Mouse (Mus musculus) spleen, postnatal 10 days (tissue): ENCODE data around the gene Tmem121.

Experiments used
- DNase-seq, 2 experiments: peaks; one replicate each; pipeline ENCODE4 v3.0.0; 2021 to 2022; ENCODE audit warnings: low spot score in 2 of 2

The Tmem121 gene

DNA sequence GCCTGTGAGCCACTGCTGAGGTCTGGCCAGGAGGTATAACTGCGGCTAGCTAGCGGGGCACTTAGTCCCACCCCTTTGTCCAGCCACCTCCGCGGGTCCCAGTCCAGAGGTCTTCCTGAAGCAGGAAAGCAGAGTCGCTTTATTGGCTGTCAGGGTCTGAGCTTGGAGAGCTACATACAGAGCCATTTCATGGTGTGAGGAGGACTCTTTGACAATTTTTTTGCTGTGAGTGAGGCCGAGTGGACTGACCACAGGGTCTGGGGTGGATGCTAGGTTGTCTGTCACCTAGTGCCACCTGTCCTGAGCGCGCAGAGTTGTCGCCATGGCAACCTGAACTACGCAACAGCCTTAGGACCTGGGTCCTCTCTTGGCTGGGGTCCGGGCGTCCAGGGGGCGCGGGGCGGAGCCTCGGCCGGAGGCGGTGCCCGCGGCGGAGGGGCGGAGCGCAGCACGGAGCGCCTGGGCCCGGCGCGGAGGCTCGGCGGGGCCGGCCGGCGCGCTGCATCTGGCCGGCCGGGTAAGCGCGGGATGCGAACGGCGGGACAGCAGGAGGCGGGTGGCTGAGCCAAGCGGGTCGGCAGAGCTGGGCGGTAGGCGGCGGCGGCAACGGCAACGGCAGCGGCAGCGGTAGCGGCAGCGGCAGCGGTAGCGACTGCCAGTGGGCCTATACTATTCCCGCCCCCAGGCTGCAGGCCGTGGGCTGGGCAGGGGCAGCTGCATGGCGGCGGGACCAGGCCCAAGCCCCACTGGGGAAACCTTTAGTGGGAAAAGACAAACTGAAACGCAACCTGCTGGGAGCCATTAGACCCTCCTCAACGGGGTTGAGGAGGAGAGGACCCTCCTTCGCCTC, at the start of gene Tmem121:
Gene Tmem121, plus strand, starts transcription at position 489 of the 850 bp plus-strand sequence.
- no peak for DNase-seq

- DNase-seq = no peak
These were observed 49.2 kb upstream of the Tmem121 start for GRCm38 (mm10) chr12:113136492-113137020.

- DNase-seq = no peak
These were observed 48.2 kb upstream of the Tmem121 start for GRCm38 (mm10) chr12:113137260-113138213.

- no peak for DNase-seq
These were observed 47.4 kb upstream of the Tmem121 start for GRCm38 (mm10) chr12:113138291-113138690.

GRCm38 (mm10) chr12:113138901-113139864, 46.5 kb upstream of the Tmem121 start:
- no peak for DNase-seq

DNA sequence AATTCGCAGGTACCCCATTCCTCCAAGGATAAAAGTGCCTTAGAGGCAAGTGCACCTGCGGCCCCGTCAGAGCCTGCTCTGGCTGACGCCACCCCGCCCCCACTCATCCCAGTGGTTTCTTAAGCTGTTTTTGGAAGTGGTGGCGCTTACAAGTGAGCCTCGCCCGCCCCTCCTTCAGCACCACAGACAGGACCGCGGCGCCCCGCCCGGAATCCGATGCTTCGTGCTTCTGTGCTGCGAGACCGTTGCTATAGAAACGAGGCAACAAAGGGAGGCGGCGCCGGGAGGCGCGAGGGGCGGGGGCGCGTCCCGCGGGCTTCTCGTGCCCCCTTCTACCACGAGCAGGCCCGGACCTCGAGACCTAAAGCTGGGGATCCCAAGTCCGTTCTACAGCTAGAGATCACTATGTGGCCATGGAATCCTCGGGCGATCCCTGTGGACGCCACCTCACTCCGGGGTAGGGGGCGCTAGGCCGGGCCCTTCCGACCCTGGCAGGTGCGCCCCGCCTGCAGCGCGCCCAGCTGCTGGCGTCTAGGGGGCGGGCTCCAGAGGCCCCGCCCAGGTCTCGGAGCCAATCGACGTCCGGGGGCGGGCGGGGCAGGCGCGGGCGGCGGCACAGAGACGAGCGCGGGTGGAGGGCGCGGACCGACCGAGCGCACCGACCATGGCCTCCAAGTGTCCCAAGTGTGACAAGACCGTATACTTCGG, 45.7 kb upstream of the Tmem121 start, which contains the start of gene Crip2:
Gene Crip2, plus strand, starts transcription at position 329 of the 708 bp plus-strand sequence.
- peak; percentile 80 to 89 for DNase-seq

DNA sequence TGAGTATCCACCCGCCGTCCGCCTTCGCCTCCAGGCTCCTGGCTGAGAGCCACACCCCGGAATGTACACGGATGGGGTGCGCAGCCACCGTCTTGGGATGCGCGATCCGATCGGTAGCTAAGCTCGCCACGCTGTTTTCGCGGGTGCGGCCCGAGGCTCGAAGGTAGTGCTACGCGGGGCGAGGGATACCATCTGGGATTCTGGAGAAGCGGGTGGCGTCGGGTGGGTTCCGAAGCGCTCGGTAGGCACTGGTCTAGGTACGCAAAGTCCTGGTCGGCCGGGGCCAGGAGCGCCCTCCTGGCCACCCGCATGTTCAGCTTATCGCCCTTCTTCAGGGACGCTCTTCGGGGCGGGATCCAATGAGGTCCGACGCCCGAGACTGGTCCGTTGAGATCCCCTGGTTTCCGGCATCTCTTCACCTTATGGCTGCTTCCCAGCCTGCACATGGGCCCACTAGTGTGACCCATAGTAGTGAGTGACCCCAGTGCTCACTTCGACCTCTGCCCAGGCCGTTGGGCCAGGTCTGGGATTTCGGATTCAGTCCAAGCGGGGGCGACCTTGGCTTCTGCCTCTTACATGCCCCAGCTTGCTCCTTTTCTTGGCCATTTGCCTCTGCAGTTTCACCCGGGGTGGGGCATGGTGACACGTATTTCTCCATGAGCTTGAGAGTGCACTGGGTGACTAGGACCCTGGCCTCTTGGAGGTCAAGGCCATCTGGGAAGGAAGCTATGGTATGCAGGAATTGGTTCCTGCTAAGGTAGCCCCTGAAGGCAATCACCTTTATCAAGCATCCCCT, 44.9 kb upstream of the Tmem121 start:
- DNase-seq = no peak

DNA sequence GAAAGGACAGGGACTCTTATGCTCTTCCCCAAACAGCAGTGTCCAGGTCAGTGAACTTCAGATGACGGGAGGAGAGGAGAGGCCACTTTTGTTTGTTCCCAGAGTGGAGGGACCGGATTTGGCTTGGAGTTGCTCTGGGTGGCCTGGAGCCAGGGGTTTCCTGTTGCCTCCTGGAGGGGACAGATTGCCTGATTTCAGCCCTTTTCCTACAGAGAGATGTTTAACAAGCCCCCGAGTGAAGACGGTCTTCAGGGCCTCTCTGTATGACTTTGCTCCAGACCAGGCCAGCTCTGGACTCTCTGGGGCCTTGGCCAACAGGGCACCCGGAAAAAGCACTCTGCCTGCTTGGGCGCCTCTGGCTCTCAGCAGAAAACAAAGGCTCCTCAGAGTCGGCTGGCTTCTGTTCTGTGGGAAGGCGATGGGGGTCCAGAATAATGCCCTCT, 44.2 kb upstream of the Tmem121 start:
- DNase-seq = peak in 1 of 2 experiments; percentile 34

DNA sequence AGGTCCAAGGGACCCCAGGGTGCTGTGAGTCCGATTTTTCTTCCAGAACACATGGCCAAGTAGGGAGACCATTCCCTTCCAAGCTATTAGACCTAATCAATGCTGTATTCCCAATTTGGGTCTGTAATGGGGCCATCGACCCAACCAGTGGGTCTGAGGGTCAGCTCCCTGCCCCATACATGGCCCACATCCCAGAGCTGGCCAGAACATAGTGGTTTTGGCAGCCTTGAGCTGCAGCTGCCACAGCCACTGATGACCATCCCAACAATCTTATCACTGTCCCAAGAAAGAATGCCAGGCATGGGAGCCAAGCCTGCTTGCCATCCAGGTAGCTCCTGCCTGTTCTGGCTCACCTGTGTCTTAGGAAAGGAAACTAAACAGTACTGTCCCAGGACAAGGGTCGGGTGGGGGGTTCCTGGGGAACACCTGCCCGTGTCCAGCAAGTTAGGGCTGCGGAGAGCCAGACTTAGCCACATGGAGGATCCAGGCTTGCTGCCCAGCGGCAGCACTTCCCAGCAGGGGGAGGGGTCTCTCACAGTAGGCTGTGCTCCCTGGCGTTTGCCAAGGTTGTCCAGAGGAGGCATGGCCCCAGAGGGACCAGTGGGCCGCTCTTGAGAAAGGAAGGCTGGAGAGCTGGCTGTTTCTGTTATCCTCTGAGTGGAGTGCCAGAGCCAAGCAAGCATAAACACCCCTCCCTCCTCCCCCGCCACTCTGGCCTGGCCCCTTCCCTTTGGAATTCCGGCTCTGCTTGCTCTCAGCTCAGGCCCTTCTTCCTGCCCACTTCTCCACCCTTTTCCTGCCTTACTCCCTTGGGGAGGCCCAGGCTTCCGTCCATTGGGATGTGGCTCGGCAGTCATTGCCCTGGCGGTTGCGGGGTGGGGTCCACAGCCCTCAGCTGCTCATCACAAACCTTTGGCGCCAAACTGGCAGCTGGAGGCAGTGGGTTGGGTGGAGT, 43.4 kb upstream of the Tmem121 start:
- DNase-seq = no peak

DNA sequence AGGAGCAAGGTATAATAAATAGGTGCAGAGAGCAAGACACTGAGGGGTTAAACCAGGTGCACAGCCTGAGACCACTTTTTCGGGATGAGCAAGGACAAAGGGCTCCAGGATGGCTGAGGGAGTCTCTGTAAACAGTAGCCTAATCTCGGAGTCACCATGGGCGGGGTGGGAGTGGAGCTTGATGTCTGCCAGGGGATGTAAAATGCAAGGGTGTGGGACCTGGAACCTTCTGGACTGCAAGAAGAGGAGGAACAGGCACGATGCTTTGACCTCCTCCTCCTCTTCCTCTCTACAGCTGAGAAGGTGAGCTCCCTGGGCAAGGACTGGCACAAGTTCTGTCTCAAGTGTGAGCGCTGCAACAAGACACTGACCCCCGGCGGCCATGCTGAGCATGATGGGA, 42.6 kb upstream of the Tmem121 start:
- no peak for DNase-seq

DNA sequence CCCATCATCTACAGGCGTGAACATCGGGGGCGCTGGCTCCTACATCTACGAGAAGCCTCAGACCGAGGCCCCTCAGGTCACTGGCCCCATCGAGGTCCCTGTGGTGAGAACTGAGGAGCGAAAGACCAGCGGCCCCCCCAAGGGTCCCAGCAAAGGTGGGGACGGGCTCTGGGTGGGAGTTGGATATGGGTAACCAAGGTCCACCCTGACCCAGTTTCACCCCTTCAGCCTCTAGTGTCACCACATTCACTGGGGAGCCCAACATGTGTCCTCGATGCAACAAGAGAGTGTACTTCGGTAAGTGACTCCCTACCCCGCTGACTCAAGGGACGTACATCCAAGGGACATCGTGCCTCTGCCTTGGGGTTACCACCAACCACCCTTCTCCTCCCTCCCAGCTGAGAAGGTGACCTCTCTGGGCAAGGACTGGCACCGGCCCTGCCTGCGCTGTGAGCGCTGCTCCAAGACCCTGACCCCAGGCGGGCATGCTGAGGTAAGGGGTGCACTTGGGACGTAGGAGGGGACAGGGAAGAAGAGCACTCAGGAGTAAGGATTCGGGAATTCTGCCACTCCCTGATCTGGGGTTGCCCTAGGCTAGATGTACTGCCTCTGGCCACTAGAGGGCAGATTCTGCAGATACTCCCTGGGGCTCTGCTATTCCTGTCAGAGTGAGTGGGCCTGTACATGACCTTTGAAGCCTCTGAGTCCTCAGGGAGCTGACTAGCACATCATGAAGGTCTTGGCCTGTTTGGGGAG, 41.6 kb upstream of the Tmem121 start:
- peak in 1 of 2 experiments; percentile 65 for DNase-seq

GRCm38 (mm10) chr12:113144886-113145285, 40.8 kb upstream of the Tmem121 start:
- no peak for DNase-seq

- no peak for DNase-seq
These were observed 40.1 kb upstream of the Tmem121 start for GRCm38 (mm10) chr12:113145591-113145990.

GRCm38 (mm10) chr12:113146112-113147057, 39.3 kb upstream of the Tmem121 start, which contains the start of gene Crip1:
TSS of gene Crip1 (plus strand) at chr12:113146316.
- peak; percentile 91 to 92 for DNase-seq

- DNase-seq = no peak
These were observed 38.2 kb upstream of the Tmem121 start for GRCm38 (mm10) chr12:113147481-113147880.

GRCm38 (mm10) chr12:113148381-113149035, 37.2 kb upstream of the Tmem121 start:
- DNase-seq = peak in 1 of 2 experiments; percentile 82
